Mouse (Mus musculus) frontal cortex, postnatal 14 days (tissue): ENCODE results near the gene Dpy19l3.
A peak's percentile ranks its signal among the peaks of the same experiment; 100 is the strongest.

Source experiments
- DNase-seq, 2 experiments: peaks; one replicate each; pipeline ENCODE4 v3.0.0; 2022; ENCODE audit warnings: low spot score in 2 of 2

Dpy19l3 gene

GRCm38 (mm10) chr7:35754033-35754885, at the start of gene Dpy19l3:
Dpy19l3 (minus strand) TSS chr7:35754454.
- peak; percentile 80 to 88 for DNase-seq

DNA sequence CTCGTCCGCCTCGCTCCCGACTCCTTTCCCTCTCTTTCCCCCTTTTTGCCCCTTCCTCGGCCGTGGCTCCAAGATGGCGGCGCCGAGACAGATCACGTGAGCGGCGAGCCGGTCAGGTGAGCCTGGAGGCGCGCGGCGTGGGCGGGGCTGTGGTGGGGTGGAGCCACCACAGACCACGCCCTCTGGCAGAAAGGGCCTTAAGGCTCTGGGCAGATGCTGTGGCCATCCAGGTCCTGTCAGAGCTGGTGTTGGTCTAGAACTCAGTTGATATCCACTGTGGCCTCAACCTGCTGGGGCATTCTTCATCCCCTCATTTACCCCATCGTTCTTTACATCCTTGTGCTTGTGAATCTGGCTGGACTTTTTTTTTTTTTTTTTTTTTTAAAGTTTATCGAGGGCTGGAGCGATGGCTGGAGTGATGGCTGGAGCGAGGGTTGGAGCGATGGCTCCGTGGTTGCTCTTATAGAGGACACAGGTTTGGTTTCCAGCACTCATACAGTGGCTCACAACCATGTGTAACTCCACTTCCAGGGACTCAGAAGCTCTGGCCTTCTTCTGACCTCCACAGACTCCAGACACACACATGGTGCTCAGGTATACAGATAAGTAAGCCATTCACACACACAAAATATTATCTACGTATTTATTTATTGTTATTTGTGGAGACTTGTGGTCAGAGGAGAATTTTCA, 48.8 kb upstream of the Dpy19l3 start, which contains the start of gene Zfp507:
Gene Zfp507, minus strand, starts transcription at position 98 of the 690 bp plus-strand sequence.
- peak; percentile 81 to 85 for DNase-seq

DNA sequence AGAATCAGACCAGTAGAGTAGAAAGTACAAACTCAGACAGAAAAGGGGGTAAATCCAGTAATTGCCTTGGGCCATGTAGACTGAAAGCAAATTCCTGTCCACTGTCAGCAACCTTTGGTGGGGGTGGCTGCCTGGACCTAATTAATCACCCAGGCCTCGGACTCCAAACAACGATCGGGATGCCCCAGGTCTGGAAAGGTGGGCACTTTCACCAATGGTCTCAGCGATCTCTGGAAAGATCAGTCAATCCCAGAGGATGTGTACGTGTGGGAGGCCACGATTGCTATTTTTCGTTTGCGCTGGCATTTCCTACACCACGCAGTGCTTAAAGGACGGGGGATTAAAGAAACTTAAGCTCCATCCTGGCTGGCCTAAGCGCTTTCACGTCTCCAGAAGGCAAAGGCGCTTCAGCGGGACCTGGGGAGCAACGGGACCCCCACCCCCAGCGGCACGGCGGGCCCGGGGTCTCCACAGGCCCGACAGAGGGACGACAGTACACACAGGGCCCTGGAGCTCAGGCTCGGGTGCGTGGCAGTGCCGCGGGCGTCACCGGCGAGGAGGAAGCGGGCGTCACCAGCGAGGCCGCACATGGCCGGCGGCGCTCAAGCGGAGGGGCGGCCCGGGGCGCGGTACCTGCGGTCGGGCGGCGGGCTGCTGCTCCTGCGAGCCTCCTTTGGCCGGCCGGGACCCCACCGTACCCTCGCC, 48.1 kb upstream of the Dpy19l3 start:
- DNase-seq, result peak in 1 of 2 experiments; percentile 30

GRCm38 (mm10) chr7:35796123-35796522, 41.9 kb upstream of the Dpy19l3 start:
- DNase-seq, result no peak

- DNase-seq, result no peak
Measured at GRCm38 (mm10) chr7:35794145-35794664, 40.0 kb upstream of the Dpy19l3 start.

GRCm38 (mm10) chr7:35792150-35792848, 38.0 kb upstream of the Dpy19l3 start:
- no peak for DNase-seq

- no peak for DNase-seq
Measured at GRCm38 (mm10) chr7:35790926-35791325, 36.7 kb upstream of the Dpy19l3 start.

DNA sequence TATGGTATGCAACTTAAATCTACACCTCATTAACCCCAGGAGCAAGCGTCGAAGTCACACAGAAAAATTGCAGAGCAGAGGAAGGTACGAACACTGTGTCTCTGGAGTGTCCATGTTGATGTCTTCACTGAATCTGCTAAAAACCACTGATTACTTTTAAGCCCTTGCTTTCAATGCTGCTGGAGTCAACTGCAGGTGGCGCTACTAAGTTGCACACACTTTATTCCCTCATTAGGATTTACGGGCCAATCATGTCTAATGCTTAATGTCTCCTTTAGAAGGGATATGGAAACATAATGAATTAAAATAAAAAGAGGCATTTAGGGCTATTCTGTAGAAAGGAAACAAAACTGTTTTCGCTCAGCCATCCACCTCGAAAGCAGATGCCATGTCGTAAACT, 35.9 kb upstream of the Dpy19l3 start:
- no peak for DNase-seq

GRCm38 (mm10) chr7:35785579-35785978, 31.3 kb upstream of the Dpy19l3 start:
- DNase-seq, result no peak

DNA sequence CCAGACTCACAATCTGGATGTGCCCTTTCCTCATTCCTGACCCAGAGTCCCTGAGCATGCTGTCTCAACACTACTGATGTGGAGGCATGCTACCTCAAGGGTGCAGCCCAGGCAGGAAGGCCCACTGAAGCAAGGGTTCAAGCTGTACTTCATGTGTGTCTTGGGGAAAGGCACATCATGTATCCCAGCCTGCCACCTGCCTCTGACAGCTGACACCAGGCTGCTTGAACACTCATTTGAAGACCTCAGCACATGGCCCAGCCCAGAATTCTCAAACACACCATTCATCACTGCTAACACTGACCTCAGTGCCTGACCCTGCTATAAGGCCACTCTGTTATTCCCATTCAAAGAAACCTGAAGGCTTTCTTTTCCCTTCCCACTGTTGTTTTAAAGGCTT, 28.0 kb upstream of the Dpy19l3 start:
- no peak for DNase-seq

DNA sequence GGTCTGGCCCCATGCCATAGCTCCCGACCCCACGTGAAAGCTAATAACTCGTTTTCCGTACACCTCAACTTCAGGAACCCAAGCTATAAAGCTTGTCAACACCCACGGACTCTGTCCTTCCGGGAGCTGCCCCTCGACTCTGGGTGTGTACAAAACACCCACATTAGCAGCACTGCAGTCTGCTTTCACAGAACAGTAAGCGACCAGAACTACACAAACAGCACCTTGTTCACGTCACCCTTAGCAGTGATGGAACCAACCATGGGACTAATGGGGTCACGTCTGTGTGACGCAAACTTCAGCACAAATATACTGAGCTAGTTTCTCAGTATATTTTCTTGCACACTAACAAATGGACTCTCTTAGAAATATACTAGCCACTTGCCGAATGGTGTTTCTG, 19.9 kb upstream of the Dpy19l3 start:
- no peak for DNase-seq

GRCm38 (mm10) chr7:35772347-35772746, 18.1 kb upstream of the Dpy19l3 start:
- no peak for DNase-seq

DNA sequence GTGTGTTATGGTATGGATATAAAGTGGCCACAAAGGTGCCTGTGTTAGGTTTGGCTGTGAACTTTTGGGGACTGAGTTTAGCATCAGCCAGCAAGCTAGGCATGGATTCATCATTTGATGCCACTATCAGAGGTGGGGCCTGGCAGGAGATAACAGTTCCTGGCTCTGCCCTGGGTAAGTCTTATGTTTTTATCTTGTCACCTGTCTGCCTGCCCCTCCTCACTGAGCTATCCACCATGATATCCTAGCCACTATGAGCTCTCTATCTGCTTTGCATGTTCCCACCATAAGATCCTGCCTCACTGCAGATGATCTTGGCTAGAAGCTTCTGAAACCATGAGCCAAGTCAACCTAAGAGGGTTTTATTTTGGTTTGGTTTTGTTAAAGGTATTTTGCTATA, 16.9 kb upstream of the Dpy19l3 start:
- no peak for DNase-seq

- no peak for DNase-seq
Measured at GRCm38 (mm10) chr7:35770122-35770521, 15.9 kb upstream of the Dpy19l3 start.

DNA sequence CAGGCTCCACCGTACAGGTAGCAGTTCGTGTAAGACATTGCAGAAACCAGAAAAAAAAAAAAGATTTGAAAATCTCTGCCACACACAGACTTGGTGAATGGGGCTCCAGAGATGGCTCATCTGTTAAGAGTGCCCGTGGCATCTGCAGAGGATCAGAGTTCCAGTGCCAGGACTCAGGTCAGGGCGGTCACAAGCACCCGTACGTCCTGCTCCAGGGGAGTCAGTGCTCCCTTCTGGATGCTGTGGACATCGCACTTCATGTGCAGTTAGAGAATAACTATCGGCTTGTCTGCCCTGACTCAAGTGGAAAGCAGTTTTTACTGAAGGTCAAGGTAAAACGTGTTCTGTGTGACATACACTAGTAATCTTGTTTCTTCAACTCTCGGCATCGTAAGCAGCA, 10.2 kb upstream of the Dpy19l3 start:
- no peak for DNase-seq

DNA sequence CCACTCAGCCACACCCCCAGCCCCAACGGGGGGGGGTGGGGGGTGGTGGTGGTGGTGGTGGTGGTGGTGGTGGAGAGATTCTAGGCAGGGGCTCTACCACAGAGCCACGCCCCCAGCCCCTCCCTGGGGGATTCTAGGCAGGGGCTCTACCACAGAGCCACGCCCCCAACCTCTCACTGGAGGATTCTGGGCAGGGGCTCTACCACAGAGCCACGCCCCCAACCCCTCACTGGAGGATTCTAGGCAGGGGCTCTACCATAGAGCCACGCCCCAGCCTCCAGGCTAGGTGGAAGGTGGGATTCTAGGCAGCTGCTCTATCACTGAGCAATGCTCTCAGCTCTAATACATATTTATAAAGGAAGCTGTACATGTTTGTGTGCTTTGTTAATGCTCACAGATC, 7.5 kb upstream of the Dpy19l3 start:
- DNase-seq, result no peak

- DNase-seq, result no peak
Measured at GRCm38 (mm10) chr7:35759602-35760001, 5.3 kb upstream of the Dpy19l3 start.

DNA sequence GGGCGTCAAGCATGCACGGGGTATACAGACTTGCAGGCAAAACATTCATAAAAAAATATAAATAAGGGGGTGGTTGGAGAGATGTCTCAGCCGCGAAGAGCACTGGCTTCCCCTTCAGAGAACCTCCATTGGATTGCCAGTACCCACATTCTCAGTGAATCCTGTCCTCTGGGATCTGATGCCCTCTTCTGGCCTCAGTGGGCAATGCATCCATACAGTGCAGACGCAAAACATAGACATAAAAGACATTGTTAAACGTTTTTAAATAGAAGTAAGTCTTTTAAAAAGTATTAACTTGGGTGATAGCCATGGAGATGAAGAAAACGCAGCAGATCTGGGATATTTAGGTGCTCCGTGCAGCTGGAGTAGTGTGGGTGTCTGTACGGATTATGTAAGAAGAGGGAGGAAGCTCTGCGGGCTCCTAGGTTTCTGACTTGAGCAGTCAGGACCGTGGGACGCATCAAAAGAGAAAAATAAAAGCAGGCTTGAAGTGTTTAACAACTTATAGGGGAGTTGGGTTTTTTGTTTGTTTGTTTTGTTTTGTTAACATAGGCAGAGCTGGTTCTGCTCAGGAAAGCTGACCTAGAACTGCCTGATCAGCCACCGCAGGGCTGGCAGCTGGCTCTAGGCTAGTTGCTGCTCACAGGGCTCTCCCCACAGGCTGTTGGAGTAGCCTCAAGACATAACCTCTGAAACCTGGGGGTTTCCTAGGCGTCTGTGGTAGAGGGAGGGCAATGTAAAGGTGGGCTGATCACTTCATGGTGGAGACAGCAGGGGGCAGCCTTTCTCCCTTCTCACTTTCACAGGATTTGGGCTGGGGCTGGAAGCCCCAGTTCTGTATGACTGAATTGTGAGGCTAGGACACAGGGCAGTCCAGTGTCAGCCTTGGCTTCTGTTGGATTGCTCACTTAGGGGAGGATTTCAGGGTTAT, 2.5 kb upstream of the Dpy19l3 start:
- DNase-seq, result no peak

DNA sequence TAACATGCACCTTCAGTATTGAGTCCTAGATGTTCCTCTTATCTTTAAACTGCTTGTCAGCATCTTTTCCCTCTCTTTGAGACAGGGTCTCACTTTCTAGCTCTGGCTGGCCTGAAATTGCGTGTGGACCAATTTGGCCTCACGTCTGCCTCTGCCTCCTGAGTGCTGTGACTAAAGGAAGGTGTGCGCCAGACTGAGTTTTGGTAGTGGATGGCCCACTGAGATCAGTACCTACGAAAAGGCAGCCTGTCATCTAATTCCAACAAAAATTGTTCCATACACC, 573 bp upstream of the Dpy19l3 start:
- DNase-seq, result no peak

GRCm38 (mm10) chr7:35753319-35754032, 778 bp downstream of the Dpy19l3 start:
- no peak for DNase-seq
